Mouse (Mus musculus) G1E (cell line): ENCODE measurements around the gene Dtx2.

Experiments
- CTCF ChIP-seq: IDR thresholded peaks from 2 replicates; pipeline ENCODE4 v1.5.1; 2012; ENCODE audit warnings: low read depth, low read length, inconsistent platforms, mixed read lengths
- TAL1 ChIP-seq: conservative IDR thresholded peaks from 2 replicates; pipeline ENCODE4 v1.6.1; 2012; ENCODE audit warnings: low read depth, low read length, inconsistent platforms, mixed read lengths

- peak; percentile 52; the same call in 1 of the 2 replicates for TF ChIP-seq CTCF
- TF ChIP-seq TAL1: no peak
Measured at GRCm38 (mm10) chr5:136045987-136046386, 51.4 kb downstream of the Dtx2 start.
